Mouse (Mus musculus) lung, postnatal 0 days (tissue): ENCODE results near the gene Gramd4. TPM values are rescaled to one million over a fixed set of nuclear protein-coding genes. Genes with fewer than 3 reads are reported as not detected.

Experiments
- ATAC-seq: fragments of 200-750 bp; cut with Nextera tagmentation; 2 replicates; pipeline ENCODE4 v1.8.0; 2017; ENCODE audit warnings: moderate library complexity
- DNase-seq: peaks from one replicate; pipeline ENCODE4 v3.0.0-alpha.2; 2016; ENCODE audit warnings: low spot score
- H3K27ac ChIP-seq: fragments of 300-500 bp; sonication (generic); 2 replicates; pipeline ENCODE4 v1.5.1; 2014; ENCODE audit warnings: antibody characterized with exemption, mild to moderate bottlenecking, low read length, mixed read lengths
- H3K27me3 ChIP-seq: fragments of 300-500 bp; sonication (generic); replicated peaks from 2 replicates; pipeline ENCODE4 v1.6.1; 2014; ENCODE audit warnings: low read length, mixed read lengths; ENCODE audit not compliant: insufficient read depth
- H3K36me3 ChIP-seq: fragments of 300-500 bp; sonication (generic); 2 replicates; pipeline ENCODE4 v1.6.1; 2014; ENCODE audit warnings: low read length, mixed read lengths; ENCODE audit not compliant: insufficient read depth
- H3K4me1 ChIP-seq: fragments of 300-500 bp; sonication (generic); 2 replicates; pipeline ENCODE4 v1.6.1; 2014; ENCODE audit warnings: antibody characterized with exemption, low read depth, low read length, mixed read lengths; ENCODE audit not compliant: insufficient read depth
- H3K4me2 ChIP-seq: fragments of 300-500 bp; sonication (generic); replicated peaks from 2 replicates; pipeline ENCODE4 v1.6.1; 2014; ENCODE audit warnings: low read depth, mild to moderate bottlenecking, low read length, moderate library complexity, mixed read lengths
- H3K4me3 ChIP-seq: fragments of 300-500 bp; sonication (generic); 2 replicates; pipeline ENCODE4 v1.5.1; 2014; ENCODE audit warnings: low read depth, low read length
- H3K9ac ChIP-seq: fragments of 300-500 bp; sonication (generic); replicated peaks from 2 replicates; pipeline ENCODE4 v1.6.1; 2014; ENCODE audit warnings: low read depth, mild to moderate bottlenecking
- H3K9me3 ChIP-seq: fragments of 300-500 bp; sonication (generic); 2 replicates; pipeline ENCODE4 v1.6.1; 2016; ENCODE audit warnings: low read length, mixed read lengths
- CTCF ChIP-seq: IDR thresholded peaks from 2 replicates; pipeline ENCODE4 v1.5.1; 2016; ENCODE audit warnings: antibody characterized with exemption, mild to moderate bottlenecking
- EP300 ChIP-seq: IDR thresholded peaks from 2 replicates; pipeline ENCODE4 v1.6.1; 2016; ENCODE audit warnings: antibody characterized with exemption, mild to moderate bottlenecking, control low read depth
- WGBS: fragments of 180-500 bp; shearing (Covaris S2); extraction: QIAGEN DNeasy Blood & Tissue Kit; methylation state at CpG from one replicate; pipeline ENCODE4 v1.1.7; 2014; 5-methylcytosine and 5-hydroxymethylcytosine counted together
- polyA plus RNA-seq: library from polyadenylated mRNA; unstranded; fragments of >200 nt; fragmentation: Nextera tagmentation; extraction: Ambion mirVana; gene quantifications from 2 replicates; pipeline ENCODE4 v1.2.1, GENCODE M21; 2015

Gene Gramd4
- polyA plus RNA-seq, 1 experiment from 2014 or later, result 11.1 TPM

DNA sequence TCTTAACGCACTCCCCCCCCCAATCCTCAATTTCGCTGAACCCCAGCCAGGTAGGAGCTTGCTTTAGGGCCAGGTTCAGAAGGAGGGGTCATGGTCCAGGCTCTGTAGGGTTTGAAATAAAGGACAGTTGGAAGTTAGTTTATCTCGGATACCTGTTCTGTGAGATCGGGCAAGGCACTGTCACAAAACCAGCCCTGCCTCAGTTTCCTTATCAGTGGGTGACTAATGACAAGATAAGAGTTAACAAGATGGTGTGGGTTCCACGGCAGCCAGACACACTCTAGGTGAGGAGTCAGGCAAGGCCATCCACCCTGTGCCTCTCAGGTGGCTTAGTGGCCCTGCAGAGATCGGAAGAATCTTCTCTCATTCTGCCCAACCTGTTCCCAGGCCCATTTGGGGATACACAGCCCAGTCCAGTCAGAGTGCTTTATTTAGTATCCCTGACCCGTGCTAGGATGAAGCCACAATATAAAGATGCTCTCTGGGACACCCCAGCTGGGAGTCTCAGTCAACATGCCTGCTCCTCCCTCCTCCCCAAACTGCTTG lies 2.4 kb downstream of the Gramd4 start:
- no peak overlapping the region for H3K27ac ChIP-seq
- WGBS, result 69% methylated on average over 7 of the region's 7 CpGs

DNA sequence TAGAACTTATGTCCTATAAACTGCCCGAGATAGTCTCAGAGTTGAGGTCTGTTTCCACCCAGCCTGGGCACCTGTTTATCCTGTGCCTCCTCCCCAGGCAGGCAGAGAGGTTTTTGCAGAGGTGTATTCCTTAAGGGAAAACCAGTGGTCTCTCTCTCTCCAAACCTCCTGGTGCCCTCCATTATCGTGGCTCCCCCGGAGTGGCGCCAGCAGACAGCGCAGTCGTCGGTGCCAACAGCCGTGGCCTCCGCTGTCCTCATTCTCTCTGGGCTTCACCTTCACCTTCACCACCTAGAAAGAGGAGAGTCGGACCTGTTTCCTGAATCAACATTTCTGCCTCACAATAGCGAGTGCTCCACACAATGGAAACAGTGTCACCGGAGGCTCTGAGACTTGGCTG lies 3.1 kb downstream of the Gramd4 start:
- Histone ChIP-seq H3K9ac (no peak overlapping the region), H3K9me3 (no peaks in the 10 kb centered on the region), H3K4me2 (no peak overlapping the region), H3K4me3 (no peak overlapping the region), H3K4me1 (peaks cover 17% of the 10 kb centered on the region), H3K27ac (no peak overlapping the region), H3K36me3 (no peaks in the 10 kb centered on the region), H3K27me3 (no peaks in the 10 kb centered on the region)
- 57% methylated on average over 12 of the region's 12 CpGs for WGBS
- no peak for ATAC-seq
- no peak for DNase-seq
- no peak for TF ChIP-seq CTCF
- no peak for TF ChIP-seq EP300

More for the DNA sequence above, 2.4 kb downstream of the Gramd4 start:
- TF ChIP-seq EP300 (no peak), CTCF (no peak)
- peak overlapping the region; percentile 83; the same call in 1 of the 2 replicates for H3K4me3 ChIP-seq
- no peak overlapping the region for H3K9ac ChIP-seq
- no peaks in the 10 kb centered on the region for H3K9me3 ChIP-seq
- H3K4me1 ChIP-seq, result peaks cover 17% of the 10 kb centered on the region
- no peaks in the 10 kb centered on the region for H3K36me3 ChIP-seq
- H3K27me3 ChIP-seq, result no peaks in the 10 kb centered on the region
- no peak for ATAC-seq
- DNase-seq, result no peak
- H3K4me2 ChIP-seq, result peak overlapping the region; percentile 99

DNA sequence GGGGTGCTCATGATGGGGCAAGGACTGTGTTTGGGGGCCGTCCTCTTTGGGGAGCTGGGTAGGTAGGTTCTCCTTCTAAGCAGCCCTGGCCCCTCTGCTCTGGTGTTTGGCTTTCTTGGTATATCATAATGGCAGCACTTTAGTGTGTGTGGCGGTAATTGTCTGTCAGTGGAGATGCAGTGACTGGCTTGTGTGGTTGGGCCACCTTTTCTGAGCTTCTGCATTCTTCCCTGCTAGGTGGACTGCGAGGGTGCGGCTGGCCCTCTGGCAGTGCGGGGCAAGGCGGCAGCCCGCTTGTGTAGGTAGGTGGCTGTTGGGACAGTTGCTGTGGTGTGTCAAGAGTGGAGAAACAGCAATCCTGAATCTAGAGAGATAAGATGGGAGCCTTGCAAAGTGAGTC lies 3.7 kb downstream of the Gramd4 start:
- no peak overlapping the region for H3K27ac ChIP-seq
- no peaks in the 10 kb centered on the region for H3K36me3 ChIP-seq
- DNase-seq, result no peak
- H3K4me1 ChIP-seq, result peaks cover 17% of the 10 kb centered on the region
- no peak overlapping the region for H3K4me3 ChIP-seq
- 84% methylated on average over 7 of the region's 7 CpGs for WGBS
- no peak overlapping the region for H3K4me2 ChIP-seq
- no peaks in the 10 kb centered on the region for H3K9me3 ChIP-seq
- ATAC-seq, result no peak
- H3K27me3 ChIP-seq, result no peaks in the 10 kb centered on the region
- TF ChIP-seq CTCF (no peak), EP300 (no peak)
- H3K9ac ChIP-seq, result no peak overlapping the region

DNA sequence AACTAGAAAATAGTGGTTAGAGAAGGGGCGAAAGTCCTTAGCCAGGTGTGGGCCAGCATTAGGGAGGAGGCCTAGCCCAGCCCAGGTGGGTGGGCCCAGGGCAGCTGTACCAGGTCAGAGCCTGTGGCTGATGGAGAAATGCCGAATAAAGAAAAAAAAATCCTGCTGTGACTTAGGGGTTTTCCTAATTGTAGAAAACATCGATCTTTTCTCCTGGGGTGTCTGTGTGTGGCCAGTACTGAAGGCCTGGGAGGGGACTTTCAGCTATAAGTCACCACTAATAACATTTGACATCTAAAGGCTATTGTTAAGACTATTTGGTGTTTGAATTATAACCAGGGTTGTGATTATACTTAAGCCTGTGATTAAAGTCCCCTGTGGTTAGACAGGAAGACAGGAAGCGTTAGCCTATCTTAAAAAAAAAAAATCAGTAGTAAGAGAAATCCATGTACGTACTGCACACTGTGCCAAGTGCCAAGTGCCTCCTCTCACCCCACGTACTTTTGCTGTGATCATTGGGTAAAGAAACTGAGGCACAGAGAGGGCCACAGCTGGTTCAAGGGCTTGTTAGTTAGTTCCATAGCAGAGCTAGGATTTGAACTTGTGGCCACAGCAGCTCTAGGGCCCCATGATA lies 4.5 kb downstream of the Gramd4 start:
- Histone ChIP-seq H3K9ac (no peak overlapping the region), H3K4me2 (no peak overlapping the region), H3K4me3 (no peak overlapping the region), H3K27me3 (no peaks in the 10 kb centered on the region), H3K27ac (no peak overlapping the region), H3K36me3 (no peaks in the 10 kb centered on the region), H3K4me1 (peaks cover 21% of the 10 kb centered on the region), H3K9me3 (no peaks in the 10 kb centered on the region)
- ATAC-seq (no peak), DNase-seq (no peak)
- no peak for TF ChIP-seq CTCF
- 58% methylated on average over 6 of the region's 6 CpGs for WGBS

DNA sequence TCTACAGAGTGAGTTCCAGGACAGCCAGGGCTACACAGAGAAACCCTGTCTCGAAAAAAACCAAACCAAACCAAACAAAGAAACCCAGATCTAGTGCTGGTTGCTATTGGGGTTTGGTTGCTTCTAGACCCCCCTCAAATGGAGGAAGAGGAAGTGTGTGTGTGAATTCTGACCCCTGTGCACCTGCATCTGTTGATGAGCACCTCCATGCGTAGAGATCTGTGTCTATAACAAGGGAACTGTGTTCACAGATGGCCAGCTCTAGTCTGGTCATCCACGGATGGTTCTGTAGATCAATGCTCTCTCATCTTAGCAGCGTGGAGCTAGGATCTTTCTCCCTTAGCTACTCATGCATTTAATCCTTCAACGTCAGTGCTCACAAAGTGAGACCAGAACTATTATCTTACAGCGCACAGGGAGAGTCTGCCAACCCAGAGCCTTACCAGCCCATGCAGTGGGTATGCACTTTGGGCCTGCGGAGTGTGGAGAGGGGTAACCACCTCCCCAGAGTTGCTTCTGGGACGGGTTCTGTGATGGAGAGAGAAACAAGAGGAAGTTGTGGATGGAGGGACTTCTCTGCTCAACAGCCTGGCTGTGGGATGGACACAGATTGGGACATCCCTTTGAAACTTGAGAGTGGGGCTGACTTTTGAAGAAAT lies 6.8 kb downstream of the Gramd4 start:
- H3K4me1 ChIP-seq, result peaks cover 23% of the 10 kb centered on the region
- no peaks in the 10 kb centered on the region for H3K36me3 ChIP-seq
- H3K4me3 ChIP-seq, result no peak overlapping the region
- 86% methylated on average over 8 of the region's 8 CpGs for WGBS
- H3K9ac ChIP-seq, result no peak overlapping the region
- H3K4me2 ChIP-seq, result no peak overlapping the region
- no peaks in the 10 kb centered on the region for H3K27me3 ChIP-seq
- TF ChIP-seq EP300 (no peak), CTCF (no peak)
- no peaks in the 10 kb centered on the region for H3K9me3 ChIP-seq
- no peak for ATAC-seq
- H3K27ac ChIP-seq, result no peak overlapping the region
- no peak for DNase-seq

DNA sequence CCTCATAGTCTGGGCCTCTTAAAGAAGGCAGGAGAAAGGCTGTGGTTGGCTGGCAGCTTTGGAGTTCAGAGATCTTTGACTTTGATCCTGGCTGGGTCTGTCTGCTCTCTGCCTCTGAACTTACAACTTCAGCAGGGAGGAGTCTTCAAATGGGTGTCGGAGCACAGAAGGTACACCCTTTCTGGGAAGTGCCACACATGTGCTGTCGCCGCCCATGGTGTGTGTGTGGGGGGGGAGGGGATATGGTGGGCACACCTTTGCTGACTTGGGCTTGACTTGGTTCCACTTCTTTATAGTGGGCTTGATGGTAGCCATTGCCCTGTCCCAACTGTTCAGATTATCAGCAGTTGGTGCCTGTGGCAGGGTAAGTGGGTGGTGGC lies 7.3 kb downstream of the Gramd4 start:
- Histone ChIP-seq H3K4me2 (no peak overlapping the region), H3K9ac (no peak overlapping the region), H3K36me3 (no peaks in the 10 kb centered on the region), H3K4me1 (peaks cover 23% of the 10 kb centered on the region), H3K9me3 (no peaks in the 10 kb centered on the region), H3K4me3 (no peak overlapping the region), H3K27me3 (no peaks in the 10 kb centered on the region), H3K27ac (no peak overlapping the region)
- no peak for TF ChIP-seq CTCF
- TF ChIP-seq EP300, result no peak
- ATAC-seq (no peak), DNase-seq (no peak)
- WGBS, result 78% methylated on average over 3 of the region's 3 CpGs
